Mouse (Mus musculus) liver, embryonic 15.5 days (tissue): ENCODE data around the gene Ccdc69. TPM values are rescaled to one million over a fixed set of nuclear protein-coding genes. Genes with fewer than 3 reads are reported as not detected.

Experiments used
- ATAC-seq: fragments of 200-750 bp; cut with Nextera tagmentation; 2 replicates; pipeline ENCODE4 v1.8.0; 2017; ENCODE audit warnings: moderate number of reproducible peaks, mild to moderate bottlenecking, moderate library complexity; ENCODE audit not compliant: insufficient read depth
- H3K27ac ChIP-seq: fragments of 300-500 bp; sonication (generic); replicated peaks from 2 replicates; pipeline ENCODE4 v1.5.1; 2015; ENCODE audit warnings: mild to moderate bottlenecking, inconsistent platforms
- H3K27me3 ChIP-seq: fragments of 300-500 bp; sonication (generic); 2 replicates; pipeline ENCODE4 v1.6.1; 2015; ENCODE audit warnings: mild to moderate bottlenecking, inconsistent platforms
- H3K36me3 ChIP-seq: fragments of 300-500 bp; sonication (generic); replicated peaks from 2 replicates; pipeline ENCODE4 v1.6.1; 2015; ENCODE audit warnings: moderate library complexity, mild to moderate bottlenecking, inconsistent platforms
- H3K4me1 ChIP-seq: fragments of 300-500 bp; sonication (generic); replicated peaks from 2 replicates; pipeline ENCODE4 v1.6.1; 2015; ENCODE audit warnings: inconsistent platforms
- H3K4me2 ChIP-seq: fragments of 300-500 bp; sonication (generic); 2 replicates; pipeline ENCODE4 v1.6.1; 2015; ENCODE audit warnings: moderate library complexity, mild to moderate bottlenecking, inconsistent platforms
- H3K4me3 ChIP-seq: fragments of 300-500 bp; sonication (generic); replicated peaks from 2 replicates; pipeline ENCODE4 v1.5.1; 2015; ENCODE audit warnings: mild to moderate bottlenecking, inconsistent platforms
- H3K9ac ChIP-seq: fragments of 300-500 bp; sonication (generic); 2 replicates; pipeline ENCODE4 v1.6.1; 2015; ENCODE audit warnings: moderate library complexity, mild to moderate bottlenecking, inconsistent platforms
- H3K9me3 ChIP-seq: fragments of 300-500 bp; sonication (generic); replicated peaks from 2 replicates; pipeline ENCODE4 v1.6.1; 2016; ENCODE audit warnings: inconsistent platforms
- WGBS: fragments of 180-500 bp; shearing (Covaris S2); methylation state at CpG from one replicate; pipeline ENCODE4 v1.1.7; 2015; ENCODE audit warnings: mixed read lengths; ENCODE audit not compliant: insufficient replicate concordance; 5-methylcytosine and 5-hydroxymethylcytosine counted together
- polyA plus RNA-seq: library from polyadenylated mRNA; unstranded; fragments of >200 nt; fragmentation: Nextera tagmentation; extraction: Ambion mirVana; gene quantifications from 2 replicates; pipeline ENCODE4 v1.2.1, GENCODE M21; 2015

The Ccdc69 gene
- polyA plus RNA-seq, 1 experiment from 2014 or later, result 1.4 TPM

DNA sequence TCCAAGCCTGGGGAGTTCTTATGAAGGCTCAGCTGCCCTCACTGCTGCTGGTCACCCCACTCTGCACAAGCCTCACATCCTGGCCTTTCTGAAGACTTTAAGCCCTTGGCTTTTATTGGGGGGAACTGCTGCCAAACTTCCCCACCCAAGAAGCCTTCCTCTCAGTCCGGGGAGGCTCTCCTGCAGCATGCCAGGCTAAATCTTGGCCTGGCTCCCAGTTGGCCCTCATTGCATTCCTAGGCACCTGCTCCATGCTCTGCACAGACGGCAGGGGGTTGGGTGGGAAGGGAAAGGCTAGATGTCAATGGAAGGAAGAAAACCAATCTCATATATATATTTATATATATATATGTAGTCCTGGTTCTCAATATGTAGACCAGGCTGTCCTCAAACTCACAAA, 2.3 kb downstream of the Ccdc69 start:
- no peak overlapping the region for H3K4me3 ChIP-seq
- ATAC-seq, result no peak
- no peak overlapping the region for H3K4me2 ChIP-seq
- no peak overlapping the region for H3K9ac ChIP-seq
- no peaks in the 10 kb centered on the region for H3K36me3 ChIP-seq
- WGBS, result 55% methylated on average over 2 of the region's 2 CpGs
- peaks cover 12% of the 10 kb centered on the region for H3K4me1 ChIP-seq
- H3K9me3 ChIP-seq, result no peaks in the 10 kb centered on the region
- no peak overlapping the region for H3K27ac ChIP-seq
- H3K27me3 ChIP-seq, result no peaks in the 10 kb centered on the region

DNA sequence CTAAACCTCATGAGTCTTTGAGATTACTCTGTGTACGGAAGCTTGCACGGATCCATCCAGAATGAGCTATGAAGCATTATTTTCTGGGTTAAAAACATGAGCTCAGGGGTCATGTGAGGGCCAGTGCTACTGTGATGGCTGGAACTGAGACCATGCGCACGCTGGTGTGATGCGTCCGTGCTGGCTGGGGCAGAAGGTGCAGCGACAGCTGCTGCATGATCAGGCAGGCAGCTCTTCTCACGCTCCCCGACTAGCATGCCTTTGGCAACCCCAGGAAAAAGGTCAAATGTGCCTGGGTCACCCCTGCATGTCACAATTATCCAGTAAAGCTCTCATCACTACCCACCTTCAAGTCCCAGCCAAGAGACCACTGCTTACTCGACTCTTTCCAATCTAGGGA, 4.7 kb downstream of the Ccdc69 start:
- H3K9me3 ChIP-seq, result no peaks in the 10 kb centered on the region
- H3K27ac ChIP-seq, result no peak overlapping the region
- H3K27me3 ChIP-seq, result no peaks in the 10 kb centered on the region
- H3K9ac ChIP-seq, result no peak overlapping the region
- no peak for ATAC-seq
- H3K4me2 ChIP-seq, result no peak overlapping the region
- H3K36me3 ChIP-seq, result no peaks in the 10 kb centered on the region
- 75% methylated on average over 10 of the region's 10 CpGs for WGBS
- H3K4me1 ChIP-seq, result peaks cover 7% of the 10 kb centered on the region
- H3K4me3 ChIP-seq, result no peak overlapping the region

DNA sequence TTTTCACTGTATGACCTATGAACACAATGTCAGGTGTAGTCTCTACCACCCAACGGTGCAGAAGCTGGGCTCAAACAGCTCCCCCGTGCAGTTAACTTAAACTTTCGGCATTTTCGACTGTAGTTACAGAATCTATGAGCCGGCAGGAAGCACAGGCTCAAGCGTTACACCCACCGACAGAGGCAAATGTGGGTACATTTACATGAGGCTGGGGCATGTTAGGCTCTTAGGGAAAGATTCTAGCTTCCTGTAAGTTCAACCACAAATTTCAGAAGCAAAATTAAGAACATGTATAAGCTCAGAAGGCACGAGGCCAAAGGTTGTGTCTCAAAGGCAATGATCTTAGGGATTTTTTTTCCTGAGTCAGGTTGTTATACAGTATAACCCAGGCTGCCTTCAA, 5.5 kb downstream of the Ccdc69 start:
- ATAC-seq, result no peak
- Histone ChIP-seq H3K4me3 (no peak overlapping the region), H3K27ac (no peak overlapping the region), H3K9ac (no peak overlapping the region), H3K36me3 (no peaks in the 10 kb centered on the region), H3K27me3 (no peaks in the 10 kb centered on the region), H3K9me3 (no peaks in the 10 kb centered on the region), H3K4me2 (no peak overlapping the region), H3K4me1 (peaks cover 4% of the 10 kb centered on the region)
- 49% methylated on average over 8 of the region's 8 CpGs for whole genome bisulfite sequencing

DNA sequence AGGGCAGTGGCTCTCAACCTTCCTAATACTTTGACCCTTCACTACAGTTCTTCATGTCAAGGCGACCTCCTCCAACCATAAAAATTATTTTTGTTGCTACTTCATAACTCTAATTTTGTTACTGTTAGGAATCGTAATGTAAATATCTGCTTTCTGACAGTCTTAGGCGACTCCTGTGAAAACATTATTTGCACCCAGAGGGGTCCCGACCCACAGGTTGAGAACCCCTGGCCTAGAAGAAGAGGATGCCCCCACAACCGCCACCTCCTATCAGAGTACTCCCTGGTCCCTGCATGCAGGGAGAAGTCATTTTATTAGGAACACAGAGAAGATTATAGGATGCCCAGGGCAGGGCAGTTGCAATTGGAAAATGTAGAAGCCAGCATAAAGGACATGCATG, 6.6 kb downstream of the Ccdc69 start:
- 63% methylated on average over 5 of the region's 5 CpGs for WGBS
- Histone ChIP-seq H3K27ac (no peak overlapping the region), H3K36me3 (no peaks in the 10 kb centered on the region)

DNA sequence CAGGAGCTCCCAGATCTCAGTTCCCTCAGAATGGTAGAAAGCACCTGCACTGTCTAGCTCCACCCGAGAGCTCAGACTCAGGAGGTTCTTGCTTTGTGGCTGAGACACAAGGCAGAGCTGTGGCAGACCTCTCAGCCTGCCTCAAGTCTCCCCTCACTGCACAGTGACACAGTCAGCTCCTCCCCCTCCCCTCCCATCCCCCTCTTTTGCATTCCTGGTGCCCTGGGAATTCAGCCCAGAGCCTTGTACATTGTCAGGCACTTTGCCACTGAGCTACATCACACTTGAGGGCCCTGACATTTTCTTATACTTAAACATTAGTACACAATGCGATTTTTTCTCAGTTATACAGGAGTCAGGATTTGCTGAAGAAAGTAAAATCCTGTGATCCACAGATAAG, 8.9 kb downstream of the Ccdc69 start:
- Histone ChIP-seq H3K36me3 (no peaks in the 10 kb centered on the region), H3K4me2 (no peak overlapping the region), H3K9me3 (no peaks in the 10 kb centered on the region), H3K4me3 (no peak overlapping the region), H3K9ac (no peak overlapping the region), H3K27me3 (no peaks in the 10 kb centered on the region), H3K27ac (no peak overlapping the region), H3K4me1 (no peaks in the 10 kb centered on the region)
- WGBS, result 35% methylated on average over 2 of the region's 2 CpGs
- ATAC-seq, result no peak

More for the DNA sequence above, 6.6 kb downstream of the Ccdc69 start:
- Histone ChIP-seq H3K9me3 (no peaks in the 10 kb centered on the region), H3K4me1 (no peaks in the 10 kb centered on the region), H3K4me2 (no peak overlapping the region), H3K9ac (no peak overlapping the region), H3K4me3 (no peak overlapping the region), H3K27me3 (no peaks in the 10 kb centered on the region)
- no peak for ATAC-seq

DNA sequence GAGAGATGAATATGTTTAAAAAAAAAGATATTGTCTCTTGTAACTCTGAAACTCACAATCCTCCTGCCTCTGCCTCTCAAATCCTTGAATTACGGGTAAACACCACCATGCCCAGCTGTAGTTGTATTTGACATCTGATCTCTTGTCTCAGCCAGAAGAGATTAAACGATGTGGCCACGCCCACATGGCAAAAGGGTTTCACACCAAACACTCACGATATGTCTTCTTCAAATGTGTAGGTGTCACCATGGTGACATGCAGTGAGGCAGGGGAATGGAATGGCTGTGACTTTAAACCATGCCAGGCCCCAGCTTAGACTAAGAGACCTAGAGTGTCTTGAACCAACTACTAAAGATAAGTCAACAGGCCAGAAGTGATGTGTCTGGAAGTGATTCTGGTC, 11.0 kb downstream of the Ccdc69 start:
- 0 out of 2 replicates have a peak, but pooled peaks cover 2% of the 10 kb centered on the region for H3K4me1 ChIP-seq
- WGBS, result 36% methylated on average over 4 of the region's 4 CpGs
- no peaks in the 10 kb centered on the region for H3K9me3 ChIP-seq
- H3K36me3 ChIP-seq, result no peaks in the 10 kb centered on the region
- H3K9ac ChIP-seq, result no peak overlapping the region
- H3K27me3 ChIP-seq, result no peaks in the 10 kb centered on the region
- no peak overlapping the region for H3K4me3 ChIP-seq
- no peak for ATAC-seq
- no peak overlapping the region for H3K4me2 ChIP-seq
- no peak overlapping the region for H3K27ac ChIP-seq

DNA sequence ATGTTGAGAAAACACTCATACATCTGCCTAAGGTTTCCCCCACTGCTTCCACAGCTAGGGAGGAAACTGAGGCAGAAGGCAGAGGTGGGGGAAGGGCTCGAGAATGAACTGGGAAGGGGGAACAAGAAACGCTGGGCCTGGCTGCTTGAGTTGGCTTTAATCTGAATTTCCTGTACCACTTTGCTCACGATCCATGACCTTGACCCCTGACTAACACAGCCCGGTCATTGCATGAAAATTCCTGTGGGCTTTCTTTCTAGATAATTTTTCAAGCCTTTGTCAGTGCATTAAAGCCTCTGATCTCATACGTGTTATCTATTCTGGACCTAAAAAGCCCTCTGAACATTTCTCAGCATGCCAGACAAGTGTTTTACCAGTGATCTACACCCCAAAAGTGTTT, 15.1 kb downstream of the Ccdc69 start:
- no peaks in the 10 kb centered on the region for H3K27me3 ChIP-seq
- 42% methylated on average over 5 of the region's 5 CpGs for WGBS
- no peak overlapping the region for H3K9ac ChIP-seq
- H3K36me3 ChIP-seq, result no peaks in the 10 kb centered on the region
- 0 out of 2 replicates have a peak, but pooled peaks cover 2% of the 10 kb centered on the region for H3K4me1 ChIP-seq
- ATAC-seq, result no peak
- H3K4me3 ChIP-seq, result no peak overlapping the region
- H3K27ac ChIP-seq, result no peak overlapping the region
- no peak overlapping the region for H3K4me2 ChIP-seq
- H3K9me3 ChIP-seq, result no peaks in the 10 kb centered on the region

DNA sequence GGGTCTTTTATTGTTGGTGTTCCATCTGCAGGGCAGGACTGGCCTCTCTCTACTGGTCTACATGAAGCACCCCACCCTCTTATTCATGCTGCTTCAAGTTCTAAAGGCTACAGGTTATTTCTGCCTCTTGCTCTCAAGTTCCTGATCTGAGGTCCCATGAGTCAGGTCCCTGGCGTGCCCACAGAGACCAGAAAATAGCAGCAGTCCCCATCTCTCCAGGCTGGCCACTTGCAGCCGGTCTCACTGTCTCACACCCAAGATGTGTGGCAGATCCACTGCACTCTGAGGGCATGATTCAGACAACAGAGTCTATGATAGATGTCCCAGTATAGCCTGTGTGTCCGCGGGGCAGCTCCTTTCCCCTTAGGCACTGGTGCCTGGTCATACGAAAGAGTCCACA, 17.1 kb downstream of the Ccdc69 start:
- no peak for ATAC-seq
- H3K4me1 ChIP-seq, result 0 out of 2 replicates have a peak, but pooled peaks cover 2% of the 10 kb centered on the region
- H3K36me3 ChIP-seq, result no peaks in the 10 kb centered on the region
- H3K27me3 ChIP-seq, result no peaks in the 10 kb centered on the region
- H3K4me3 ChIP-seq, result no peak overlapping the region
- H3K27ac ChIP-seq, result no peak overlapping the region
- H3K9me3 ChIP-seq, result no peaks in the 10 kb centered on the region
- H3K4me2 ChIP-seq, result no peak overlapping the region
- 66% methylated on average over 5 of the region's 5 CpGs for WGBS
- no peak overlapping the region for H3K9ac ChIP-seq

DNA sequence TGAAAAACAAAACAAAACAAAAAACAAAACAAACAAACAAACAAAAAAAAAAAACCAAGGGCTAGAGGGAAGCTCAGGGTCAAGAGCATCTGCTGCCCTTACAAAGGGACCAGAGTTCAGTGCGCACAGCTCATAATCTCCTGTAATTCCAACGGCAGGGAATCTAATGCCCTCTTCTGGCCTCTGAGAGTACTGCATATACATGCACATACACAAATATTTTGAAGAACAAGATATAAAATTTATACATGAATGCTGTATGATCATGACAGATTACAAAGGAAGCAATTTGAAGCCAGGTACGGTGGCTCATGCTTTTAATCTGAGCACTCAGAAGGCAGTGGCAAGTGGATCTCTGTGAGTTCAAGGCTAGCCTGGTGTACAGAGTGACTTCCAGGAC, 20.4 kb downstream of the Ccdc69 start:
- H3K4me1 ChIP-seq, result no peaks in the 10 kb centered on the region
- H3K27me3 ChIP-seq, result no peaks in the 10 kb centered on the region
- ATAC-seq, result no peak
- no peak overlapping the region for H3K4me3 ChIP-seq
- H3K27ac ChIP-seq, result no peak overlapping the region
- 71% methylated on average over 3 of the region's 3 CpGs for WGBS
- H3K4me2 ChIP-seq, result no peak overlapping the region
- H3K9me3 ChIP-seq, result no peaks in the 10 kb centered on the region
- H3K36me3 ChIP-seq, result no peaks in the 10 kb centered on the region
- H3K9ac ChIP-seq, result no peak overlapping the region

DNA sequence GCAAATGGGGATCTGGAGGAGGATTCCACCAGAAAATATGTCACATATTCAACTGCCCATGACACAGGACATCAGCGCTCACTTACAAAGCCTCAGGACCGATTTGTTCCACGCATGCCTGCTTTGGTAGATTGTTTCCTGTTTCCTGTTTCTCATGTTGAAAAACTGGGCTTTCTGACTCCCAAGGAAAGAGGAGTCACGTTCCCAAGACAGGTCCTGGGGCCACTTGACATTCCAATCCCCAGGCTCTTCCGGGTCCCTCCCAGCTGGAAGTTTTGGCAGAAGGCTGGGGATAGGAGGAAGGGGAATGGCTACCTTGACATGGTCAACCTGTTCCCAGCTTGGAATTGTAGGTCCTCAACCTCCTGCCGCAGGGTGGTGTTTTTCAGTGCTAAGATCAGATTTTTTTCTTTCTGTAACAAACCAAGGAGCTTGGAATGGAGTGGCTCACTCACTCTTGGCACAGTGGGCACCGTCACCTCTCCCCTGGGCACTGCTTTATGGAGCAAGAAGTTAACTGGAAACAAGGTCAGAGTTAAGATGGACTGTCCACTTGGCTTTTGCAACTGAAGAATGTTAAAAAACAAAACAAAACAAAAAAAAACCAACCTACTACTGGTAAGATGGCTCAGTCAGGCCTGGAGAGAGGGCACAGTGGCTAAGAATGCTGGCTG, 27.0 kb downstream of the Ccdc69 start:
- no peak overlapping the region for H3K4me3 ChIP-seq
- H3K9me3 ChIP-seq, result no peaks in the 10 kb centered on the region
- H3K27ac ChIP-seq, result no peak overlapping the region
- no peaks in the 10 kb centered on the region for H3K4me1 ChIP-seq
- ATAC-seq, result no peak
- 65% methylated on average over 7 of the region's 7 CpGs for WGBS
- H3K27me3 ChIP-seq, result no peaks in the 10 kb centered on the region
- H3K9ac ChIP-seq, result no peak overlapping the region
- no peaks in the 10 kb centered on the region for H3K36me3 ChIP-seq
- H3K4me2 ChIP-seq, result no peak overlapping the region

DNA sequence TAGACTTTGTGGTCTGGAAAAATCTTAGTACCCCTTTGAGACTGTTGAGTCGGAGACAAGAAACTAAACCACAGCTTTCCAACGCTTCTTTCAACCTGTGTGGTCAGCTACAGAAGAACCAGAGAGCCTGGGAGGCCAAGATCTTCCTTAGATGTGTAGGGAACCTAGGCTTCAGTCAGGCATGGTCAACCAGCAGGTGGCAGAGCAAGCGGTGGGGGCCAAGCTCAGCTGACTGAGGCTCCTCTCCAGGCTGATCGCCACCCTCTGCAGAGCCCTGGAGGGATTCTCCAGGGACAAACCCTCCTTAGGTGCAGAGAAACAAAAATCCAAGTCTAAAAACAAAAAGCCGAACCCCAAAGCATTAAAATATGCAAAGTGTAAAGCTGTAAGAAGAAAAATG, 31.3 kb downstream of the Ccdc69 start:
- no peak for ATAC-seq
- Histone ChIP-seq H3K27ac (no peak overlapping the region), H3K27me3 (no peaks in the 10 kb centered on the region), H3K9ac (no peak overlapping the region), H3K4me2 (no peak overlapping the region), H3K9me3 (no peaks in the 10 kb centered on the region), H3K4me1 (no peaks in the 10 kb centered on the region), H3K36me3 (no peaks in the 10 kb centered on the region), H3K4me3 (no peak overlapping the region)
- 29% methylated on average over 5 of the region's 5 CpGs for WGBS

DNA sequence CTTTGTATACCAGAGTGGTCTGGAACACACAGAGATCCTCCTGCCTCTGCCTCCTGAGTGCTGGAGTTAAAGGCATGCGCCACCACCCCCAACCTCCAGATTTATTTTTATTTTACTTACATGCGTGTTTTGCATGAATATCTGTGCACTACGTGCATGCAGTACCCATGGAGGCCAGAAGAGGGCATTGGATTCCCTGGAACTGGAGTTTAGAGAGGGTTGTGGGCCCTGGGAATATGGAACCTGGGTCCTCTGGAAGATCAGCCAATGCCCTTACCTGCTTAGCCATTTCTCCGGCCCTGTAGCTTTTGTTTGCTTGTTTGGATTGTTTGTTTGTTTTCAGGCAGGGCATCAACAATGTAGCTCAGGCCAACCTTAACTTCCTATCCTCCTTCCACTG, 36.6 kb downstream of the Ccdc69 start:
- 68% methylated on average over 4 of the region's 4 CpGs for WGBS

More for the DNA sequence above, 36.6 kb downstream of the Ccdc69 start:
- H3K27ac ChIP-seq, result no peak overlapping the region
- H3K36me3 ChIP-seq, result no peaks in the 10 kb centered on the region
- no peak overlapping the region for H3K4me2 ChIP-seq
- no peak overlapping the region for H3K4me3 ChIP-seq
- no peaks in the 10 kb centered on the region for H3K27me3 ChIP-seq
- no peak for ATAC-seq
- H3K9me3 ChIP-seq, result no peaks in the 10 kb centered on the region
- no peaks in the 10 kb centered on the region for H3K4me1 ChIP-seq
- H3K9ac ChIP-seq, result no peak overlapping the region
